Mouse (Mus musculus): ENCODE measurements around the gene Myh14.

The Myh14 gene

GRCm38 (mm10) chr7:44628402-44629034 is 42.1 kb downstream of the Myh14 start:
- no peak for DNase-seq

- no peak for DNase-seq
Observed at GRCm38 (mm10) chr7:44626966-44627365, 43.7 kb downstream of the Myh14 start.

- DNase-seq: no peak
Observed at GRCm38 (mm10) chr7:44626068-44626385, 44.6 kb downstream of the Myh14 start.

- no peak for DNase-seq
Observed at GRCm38 (mm10) chr7:44625241-44626067, 45.2 kb downstream of the Myh14 start.

GRCm38 (mm10) chr7:44624828-44625227 is 45.8 kb downstream of the Myh14 start:
- DNase-seq: no peak

GRCm38 (mm10) chr7:44624543-44624826 is 46.2 kb downstream of the Myh14 start:
- DNase-seq: no peak

- no peak for DNase-seq
Observed at GRCm38 (mm10) chr7:44623714-44624542, 46.7 kb downstream of the Myh14 start.

GRCm38 (mm10) chr7:44617059-44617458 is 53.6 kb downstream of the Myh14 start:
- DNase-seq: no peak

GRCm38 (mm10) chr7:44615987-44616386 is 54.7 kb downstream of the Myh14 start:
- no peak for DNase-seq

- no peak for DNase-seq
Observed at GRCm38 (mm10) chr7:44615309-44615708, 55.3 kb downstream of the Myh14 start.

GRCm38 (mm10) chr7:44614041-44614688 is 56.5 kb downstream of the Myh14 start:
- DNase-seq: no peak

- no peak for DNase-seq
Observed at GRCm38 (mm10) chr7:44612192-44612591, 58.5 kb downstream of the Myh14 start.

- DNase-seq: no peak
Observed at GRCm38 (mm10) chr7:44606171-44606901, 64.3 kb downstream of the Myh14 start.

- DNase-seq: no peak
Observed at GRCm38 (mm10) chr7:44605436-44605835, 65.2 kb downstream of the Myh14 start.

- no peak for DNase-seq
Observed at GRCm38 (mm10) chr7:44604619-44605018, 66.0 kb downstream of the Myh14 start.

GRCm38 (mm10) chr7:44604139-44604606 is 66.5 kb downstream of the Myh14 start:
- no peak for DNase-seq

- no peak for DNase-seq
Observed at GRCm38 (mm10) chr7:44603186-44603855, 67.3 kb downstream of the Myh14 start.

- DNase-seq: no peak
Observed at GRCm38 (mm10) chr7:44602443-44602842, 68.2 kb downstream of the Myh14 start.

- no peak for DNase-seq
Observed at GRCm38 (mm10) chr7:44601646-44602045, 69.0 kb downstream of the Myh14 start.

- no peak for DNase-seq
Observed at GRCm38 (mm10) chr7:44600691-44601262, 69.9 kb downstream of the Myh14 start.

GRCm38 (mm10) chr7:44598336-44598735 is 72.3 kb downstream of the Myh14 start:
- DNase-seq: no peak

- no peak for DNase-seq
Observed at GRCm38 (mm10) chr7:44597666-44598065, 73.0 kb downstream of the Myh14 start.
